Mouse (Mus musculus) layer of hippocampus, adult 18-20 months (tissue): ENCODE measurements at regions not wholly inside any gene's neighbourhood (a gene's known extent, or its start where the extent isn't known, plus 50 kb on each side); places are given as distances from the start of the nearest gene placed in this dataset.
"Not testable (repeated sequence)": the region's sequence is repeated elsewhere in the genome, so short reads cannot be mapped to it uniquely, and the experiment has no call there.

Source experiments
- DNase-seq, 2 experiments: peaks; one replicate each; pipeline ENCODE4 v3.0.0; 2022; ENCODE audit warnings: low spot score in 2 of 2

DNA sequence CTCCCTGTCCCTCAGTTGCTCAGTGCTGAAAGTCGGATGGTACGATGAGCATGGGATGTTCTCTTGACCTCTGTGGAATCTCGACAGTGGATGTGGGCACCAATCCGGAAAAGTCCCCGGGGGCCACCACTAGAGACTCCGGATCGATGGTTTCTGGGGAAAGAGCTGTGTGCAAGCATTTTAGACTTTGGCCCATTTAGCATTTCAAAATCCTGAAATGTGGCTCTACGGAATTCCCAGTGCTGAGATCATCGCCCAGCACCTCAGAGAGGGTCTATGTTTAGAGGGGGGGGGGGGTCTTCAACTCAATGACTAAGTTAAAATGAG is 68.6 kb downstream of the Tomm20 start:
- DNase-seq: no peak

GRCm38 (mm10) chr8:126876300-126877038 is 69.2 kb downstream of the Tomm20 start:
- DNase-seq: no peak

- DNase-seq: no peak
Measured at GRCm38 (mm10) chr8:126875491-126876155, 70.0 kb downstream of the Tomm20 start.

- no peak for DNase-seq
Measured at GRCm38 (mm10) chr8:126874846-126875245, 70.8 kb downstream of the Tomm20 start.

GRCm38 (mm10) chr8:126874126-126874730 is 71.4 kb downstream of the Tomm20 start:
- DNase-seq: no peak

DNA sequence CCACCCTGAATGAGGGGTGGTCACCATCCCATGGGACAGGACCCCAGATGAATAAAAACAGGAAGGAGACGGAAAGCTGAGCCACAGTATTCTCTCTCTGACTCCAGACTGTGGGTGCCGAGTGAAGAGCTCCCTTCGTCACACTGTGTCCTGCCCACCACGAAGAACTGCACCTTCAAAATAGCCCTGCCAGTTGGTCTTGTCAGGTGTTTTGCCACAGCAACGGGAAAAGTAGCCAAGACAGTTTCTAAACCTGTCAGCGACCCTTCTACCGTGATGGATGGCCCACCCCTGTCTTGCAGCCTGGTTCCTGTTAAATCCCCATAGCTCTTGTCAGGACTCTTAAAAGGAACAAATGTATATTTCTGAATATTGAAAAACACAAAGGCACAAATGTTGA is 72.3 kb downstream of the Tomm20 start:
- no peak for DNase-seq

DNA sequence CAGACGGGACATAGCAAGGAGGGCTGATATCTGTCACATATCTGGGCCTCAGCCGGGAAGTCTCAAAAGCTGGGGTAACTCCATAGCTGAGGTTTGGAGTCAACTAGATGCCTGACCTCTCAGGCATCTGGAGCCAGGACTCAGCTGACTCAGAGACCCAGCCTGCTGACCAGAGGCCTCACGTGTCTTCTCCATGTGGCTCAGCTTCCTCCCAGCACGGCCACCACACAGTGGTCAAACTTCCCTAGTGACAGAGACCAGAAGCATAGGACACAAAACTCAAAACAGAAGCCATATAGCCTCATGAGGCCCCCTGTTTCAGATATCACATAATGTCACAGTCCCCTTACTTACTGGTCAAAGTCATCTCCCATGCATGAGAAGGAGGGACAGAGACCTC is 73.1 kb downstream of the Tomm20 start:
- no peak for DNase-seq

- DNase-seq: no peak
Measured at GRCm38 (mm10) chr8:126872133-126872532, 73.5 kb downstream of the Tomm20 start.

DNA sequence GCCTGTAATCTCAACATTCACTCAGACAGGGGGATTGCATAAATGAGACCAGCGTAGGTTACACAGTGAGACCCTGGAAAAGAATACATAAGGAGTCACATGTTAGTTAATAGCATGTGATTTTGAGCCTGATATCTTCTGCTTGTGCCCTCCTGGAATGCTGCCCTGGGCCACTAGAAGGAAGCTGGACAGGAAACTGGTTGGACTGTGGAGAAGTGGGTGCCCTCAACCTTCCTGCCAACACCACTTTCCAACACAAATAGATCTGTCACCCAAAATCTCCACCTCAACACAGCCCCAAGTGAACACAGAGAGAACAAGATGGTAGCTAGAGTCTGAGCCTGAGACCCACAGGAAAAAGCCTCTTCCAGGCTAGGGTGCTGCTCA is 76.2 kb downstream of the Tomm20 start:
- no peak for DNase-seq

DNA sequence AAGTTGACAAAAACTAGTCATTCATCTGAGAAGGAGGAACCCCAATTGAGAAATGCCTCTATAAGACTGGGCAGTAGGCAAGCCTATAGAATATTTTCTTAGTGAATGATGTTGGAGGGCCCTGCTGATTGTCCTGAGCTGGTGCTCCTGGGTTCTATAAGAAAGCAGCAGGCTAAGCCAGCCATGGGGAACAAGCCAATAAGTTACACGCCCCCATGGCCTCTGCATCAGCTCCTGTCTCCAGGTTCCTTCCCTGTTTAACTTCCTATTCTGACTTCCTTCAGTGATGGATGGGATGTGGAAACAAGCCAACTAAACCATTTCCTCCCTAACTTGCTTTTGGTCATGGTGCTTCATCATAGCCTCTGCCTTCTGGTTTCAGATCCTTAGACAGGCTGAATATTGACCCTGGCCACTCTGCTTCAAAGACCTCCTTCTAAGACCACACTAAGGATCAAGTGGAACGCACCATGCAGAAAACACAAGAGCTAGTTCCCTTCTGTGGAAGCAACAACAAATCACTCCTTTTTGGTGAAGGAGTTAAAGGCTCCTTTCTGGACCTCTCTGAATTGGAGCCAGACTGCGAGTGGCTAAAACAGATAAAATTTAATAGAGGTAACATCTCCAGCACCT is 76.7 kb downstream of the Tomm20 start:
- no peak for DNase-seq

- no peak for DNase-seq
Measured at GRCm38 (mm10) chr8:126867121-126867988, 78.3 kb downstream of the Tomm20 start.

DNA sequence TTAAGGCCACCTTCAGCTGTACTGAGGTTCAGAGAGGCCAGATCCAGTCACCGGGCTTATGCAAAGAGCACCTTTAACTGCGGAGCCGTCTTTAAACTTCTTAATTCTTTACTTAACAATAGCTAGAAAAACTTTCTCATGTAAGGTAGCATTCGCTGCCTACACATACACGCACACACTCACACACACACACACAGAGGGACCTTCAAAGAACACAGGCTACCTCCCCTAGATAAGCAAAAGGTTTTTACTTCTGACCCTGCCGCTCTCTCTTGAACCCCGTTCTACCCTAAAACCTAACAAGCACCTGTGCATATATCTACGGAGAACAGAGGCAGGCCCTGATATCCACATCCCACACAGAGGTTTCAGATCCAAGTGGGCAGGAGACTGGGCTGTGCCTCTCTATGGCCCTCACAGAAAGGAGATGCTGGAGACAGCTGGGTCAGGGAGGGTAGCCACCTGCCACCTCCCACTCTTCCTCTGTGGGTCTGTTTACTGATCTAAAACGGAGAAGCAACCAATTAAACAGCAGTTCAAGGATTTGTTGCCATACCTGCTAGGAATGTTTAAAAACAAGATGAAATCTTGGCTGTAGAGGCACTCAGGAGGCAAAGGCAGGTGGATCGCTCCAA is 81.2 kb downstream of the Tomm20 start:
- no peak for DNase-seq

GRCm38 (mm10) chr8:126863661-126864060 is 82.0 kb downstream of the Tomm20 start:
- not testable (repeated sequence) for DNase-seq

DNA sequence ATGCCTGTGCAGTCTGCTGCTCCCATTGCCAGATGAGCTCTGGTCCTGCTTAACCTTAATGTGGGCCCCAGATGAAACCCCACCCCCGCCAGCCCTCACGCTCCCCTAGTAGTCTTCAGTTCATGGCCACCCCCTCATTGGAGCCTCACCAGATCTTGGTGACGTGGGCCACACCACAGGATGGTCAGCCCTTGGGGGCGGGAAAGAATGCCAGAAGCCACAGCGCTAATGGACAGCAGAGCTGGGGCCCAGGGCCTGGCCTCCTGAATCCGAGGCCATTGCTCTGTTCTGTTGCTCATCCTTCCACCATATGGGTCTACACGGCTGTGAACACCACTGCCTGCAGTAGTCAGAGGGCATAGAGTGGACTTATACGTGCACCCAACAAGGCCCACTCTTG is 83.9 kb downstream of the Tomm20 start:
- no peak for DNase-seq

- no peak for DNase-seq
Measured at GRCm38 (mm10) chr8:126860630-126861029, 85.0 kb downstream of the Tomm20 start.

GRCm38 (mm10) chr8:126859706-126860424 is 85.8 kb downstream of the Tomm20 start:
- no peak for DNase-seq

- no peak for DNase-seq
Measured at GRCm38 (mm10) chr8:126857307-126858203, 88.1 kb downstream of the Tomm20 start.

GRCm38 (mm10) chr8:126855914-126856313 is 89.7 kb downstream of the Tomm20 start:
- no peak for DNase-seq

DNA sequence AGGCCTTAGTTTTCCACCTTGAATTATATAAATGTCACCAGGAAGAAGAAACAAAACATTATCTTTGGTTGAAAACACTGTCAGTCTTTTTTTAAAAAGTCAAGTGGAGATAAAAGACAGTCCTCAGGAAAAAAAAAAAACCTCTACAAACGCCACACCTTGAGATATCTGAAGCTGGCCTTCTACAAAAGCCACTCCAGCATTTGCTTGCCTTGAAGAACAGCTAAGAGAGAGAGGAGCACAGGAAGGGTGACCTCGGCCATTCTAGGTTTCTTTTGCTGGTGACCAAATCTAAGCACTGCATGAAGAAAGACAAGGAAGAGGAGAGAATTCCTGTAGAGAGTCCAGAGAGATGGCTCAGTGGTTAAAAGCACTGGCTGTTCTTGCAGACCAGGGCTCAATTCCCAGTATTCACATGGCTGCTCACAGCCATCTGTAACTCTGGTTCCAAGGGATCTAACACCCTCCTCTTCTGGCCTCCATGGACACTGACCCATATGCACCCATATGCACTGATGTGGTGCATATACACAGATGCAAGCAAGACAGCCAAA is 90.5 kb downstream of the Tomm20 start:
- DNase-seq: no peak
